Mouse (Mus musculus) megakaryocyte, embryonic 14.5 days (primary cell): Measurements from ENCODE around the gene Sema5a. TPM values are rescaled to one million over a fixed set of nuclear protein-coding genes. Genes with fewer than 3 reads are reported as not detected.

Experiments
- H3K27me3 ChIP-seq: replicated peaks from 2 replicates; pipeline ENCODE3; 2012; ENCODE audit warnings: inconsistent platforms
- H3K36me3 ChIP-seq: replicated peaks from 2 replicates; pipeline ENCODE3; 2012; ENCODE audit warnings: low read length, inconsistent platforms, mixed read lengths
- H3K4me1 ChIP-seq: 2 replicates; pipeline ENCODE4 v1.6.1; 2012; ENCODE audit warnings: inconsistent platforms
- H3K4me3 ChIP-seq: replicated peaks from 2 replicates; pipeline ENCODE3; 2012; ENCODE audit warnings: moderate library complexity, mild to moderate bottlenecking, inconsistent platforms
- H3K9me3 ChIP-seq: 2 replicates; pipeline ENCODE4 v1.6.1; 2012; ENCODE audit warnings: inconsistent platforms
- FLI1 ChIP-seq: IDR thresholded peaks from 2 replicates; pipeline ENCODE4 v1.6.1; 2012; ENCODE audit warnings: low read length, inconsistent platforms, mixed read lengths
- GATA1 ChIP-seq: IDR thresholded peaks from 3 replicates; pipeline ENCODE4 v1.6.1; 2012; ENCODE audit warnings: mixed read lengths, low read length, inconsistent platforms, borderline replicate concordance
- polyA plus RNA-seq: library from polyadenylated mRNA; stranded (reverse); fragments of >175 nt; gene quantifications from 2 replicates; pipeline ENCODE4 v1.2.3, GENCODE M21; 2012; ENCODE audit warnings: low replicate concordance; ENCODE audit not compliant: insufficient read depth

The Sema5a gene
- polyA plus RNA-seq, 1 experiment = not detected

DNA sequence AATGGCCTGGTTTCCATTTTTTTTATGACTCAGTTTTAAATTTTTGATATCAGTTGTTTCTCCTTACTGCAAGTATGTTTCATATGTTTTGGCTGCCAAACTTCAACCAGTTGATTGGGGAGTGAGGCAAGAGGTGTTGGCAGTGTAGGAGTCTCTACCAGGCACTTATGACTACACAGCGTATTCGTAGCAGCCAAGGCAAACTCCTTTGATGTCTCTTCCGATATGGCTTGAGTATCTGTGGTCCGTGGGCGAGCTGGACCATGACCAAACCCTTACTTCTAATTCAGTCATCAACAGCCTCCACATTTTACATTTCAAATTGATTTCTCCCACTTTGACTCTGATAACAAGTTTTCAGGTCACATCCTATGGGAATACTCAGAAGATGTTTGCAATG, 52.7 kb downstream of the Sema5a start:
- H3K9me3 ChIP-seq = peaks cover 5% of the 10 kb centered on the region; the same call in 1 of the 2 replicates
- TF ChIP-seq GATA1 (no peak), FLI1 (no peak)

GRCm38 (mm10) chr15:32298525-32298924, 53.9 kb downstream of the Sema5a start:
- Histone ChIP-seq H3K4me3 (no peak overlapping the region), H3K27me3 (no peaks in the 10 kb centered on the region), H3K4me1 (no peaks in the 10 kb centered on the region), H3K9me3 (peaks cover 9% of the 10 kb centered on the region; the same call in 1 of the 2 replicates), H3K36me3 (no peaks in the 10 kb centered on the region)
- TF ChIP-seq GATA1 = no peak
- TF ChIP-seq FLI1 = no peak

More for the DNA sequence above, 52.7 kb downstream of the Sema5a start:
- no peaks in the 10 kb centered on the region for H3K27me3 ChIP-seq
- no peak overlapping the region for H3K4me3 ChIP-seq
- no peaks in the 10 kb centered on the region for H3K36me3 ChIP-seq
- H3K4me1 ChIP-seq = no peaks in the 10 kb centered on the region

DNA sequence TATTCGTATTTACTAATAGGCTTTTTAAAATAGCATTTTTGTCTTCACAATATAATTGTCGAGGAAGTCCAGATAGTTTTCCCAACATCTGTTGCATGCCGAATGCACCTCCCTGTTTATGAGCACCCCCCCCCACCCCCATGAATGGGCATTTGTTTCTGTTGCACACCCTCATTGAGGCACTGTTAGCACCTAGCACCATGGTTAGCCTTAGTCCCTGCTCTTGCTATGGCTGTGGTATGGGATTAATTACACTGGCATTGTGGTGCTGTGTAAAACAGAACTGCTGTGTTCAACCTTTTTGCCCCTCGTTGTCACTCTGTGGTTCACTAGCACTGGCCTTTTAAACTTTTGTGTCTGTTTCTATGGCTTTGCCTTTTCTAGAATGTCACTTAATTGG, 56.4 kb downstream of the Sema5a start:
- Histone ChIP-seq H3K27me3 (no peaks in the 10 kb centered on the region), H3K36me3 (no peaks in the 10 kb centered on the region), H3K4me1 (no peaks in the 10 kb centered on the region), H3K4me3 (no peak overlapping the region), H3K9me3 (peaks cover 3% of the 10 kb centered on the region; the same call in 1 of the 2 replicates)
- TF ChIP-seq FLI1 (no peak), GATA1 (no peak)

DNA sequence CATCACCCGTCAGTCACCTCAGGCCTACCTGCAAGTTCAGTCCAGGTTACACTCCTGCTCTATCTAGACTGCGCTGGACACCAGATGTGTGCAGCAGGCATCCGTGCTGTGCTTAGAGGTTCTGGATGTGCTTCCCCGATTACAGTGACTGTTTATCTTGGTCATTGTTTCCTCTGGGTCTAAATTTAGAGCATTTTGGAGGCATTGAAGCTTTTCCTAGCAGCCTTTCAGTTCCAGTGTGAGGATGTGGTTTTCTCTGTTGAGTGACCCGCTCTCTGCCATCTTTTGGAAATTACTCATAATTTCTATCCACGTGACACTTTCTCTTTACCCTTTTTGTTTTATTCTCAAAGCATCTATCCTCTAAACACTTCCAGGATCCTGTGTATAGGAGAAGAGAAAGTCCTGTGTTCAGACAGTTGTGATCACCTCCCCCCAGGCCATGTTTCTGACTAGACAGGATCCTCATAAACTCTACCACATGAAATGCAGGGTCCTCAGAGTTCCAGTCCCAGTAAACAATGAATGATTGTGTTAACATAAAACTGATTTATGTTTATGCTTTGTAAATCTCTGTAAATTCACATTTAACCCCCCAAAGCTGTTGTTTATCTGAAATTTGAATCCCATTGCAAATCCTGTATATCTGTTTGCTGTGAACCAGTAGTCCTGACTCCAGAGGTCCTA, 62.1 kb downstream of the Sema5a start:
- H3K36me3 ChIP-seq = no peaks in the 10 kb centered on the region
- no peaks in the 10 kb centered on the region for H3K27me3 ChIP-seq
- TF ChIP-seq GATA1 (no peak), FLI1 (no peak)
- peaks cover 6% of the 10 kb centered on the region; the same call in 1 of the 2 replicates for H3K9me3 ChIP-seq
- H3K4me3 ChIP-seq = peak overlapping the region; percentile 57
- no peaks in the 10 kb centered on the region for H3K4me1 ChIP-seq

- no peak for TF ChIP-seq FLI1
- TF ChIP-seq GATA1 = no peak
- Histone ChIP-seq H3K27me3 (no peaks in the 10 kb centered on the region), H3K4me3 (no peak overlapping the region), H3K9me3 (peaks cover 3% of the 10 kb centered on the region; the same call in 1 of the 2 replicates), H3K4me1 (no peaks in the 10 kb centered on the region), H3K36me3 (no peaks in the 10 kb centered on the region)
Observed at GRCm38 (mm10) chr15:32310834-32311233, 66.2 kb downstream of the Sema5a start.

DNA sequence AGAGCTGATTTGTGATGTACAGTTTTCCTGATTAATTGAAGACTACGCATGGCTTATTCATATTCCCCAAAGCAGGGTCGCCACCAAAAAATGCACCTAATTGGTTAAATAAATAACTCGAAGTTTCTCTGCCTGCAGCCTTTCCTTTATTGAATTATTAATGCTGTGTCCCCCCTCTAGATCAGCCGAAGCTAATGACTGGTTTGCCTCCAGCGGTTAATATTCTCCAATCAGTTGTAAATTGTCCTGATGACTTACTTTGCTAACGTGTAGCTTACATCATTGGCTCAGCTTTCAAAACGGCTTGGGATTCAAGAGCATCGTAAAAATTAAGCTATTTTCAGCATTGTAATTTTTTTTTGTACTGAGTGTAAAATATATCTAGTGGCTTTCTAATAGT, 66.7 kb downstream of the Sema5a start:
- Histone ChIP-seq H3K4me1 (no peaks in the 10 kb centered on the region), H3K4me3 (no peak overlapping the region), H3K36me3 (no peaks in the 10 kb centered on the region), H3K9me3 (peaks cover 3% of the 10 kb centered on the region; the same call in 1 of the 2 replicates), H3K27me3 (no peaks in the 10 kb centered on the region)
- TF ChIP-seq FLI1 = no peak
- TF ChIP-seq GATA1 = no peak

DNA sequence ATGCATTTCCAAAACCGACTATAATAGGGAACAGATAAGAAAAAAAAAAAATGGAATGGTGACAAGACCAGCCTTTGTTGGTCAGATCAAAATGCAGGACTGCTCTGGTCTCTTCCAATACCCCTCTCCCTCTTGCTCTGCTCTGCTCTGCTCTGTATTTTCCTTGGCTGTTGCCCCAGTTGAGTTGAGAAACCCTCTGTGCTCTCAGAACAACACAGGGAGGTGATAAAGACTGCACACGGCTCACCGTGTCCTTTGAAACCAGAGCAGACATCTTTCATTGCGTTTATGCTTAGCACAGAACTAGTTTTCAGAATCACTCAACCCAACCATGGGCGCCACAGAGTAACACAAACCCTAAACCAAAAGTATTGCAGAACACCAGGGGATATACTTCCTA, 72.5 kb downstream of the Sema5a start:
- Histone ChIP-seq H3K36me3 (no peaks in the 10 kb centered on the region), H3K4me1 (no peaks in the 10 kb centered on the region), H3K27me3 (no peaks in the 10 kb centered on the region), H3K4me3 (no peak overlapping the region), H3K9me3 (peaks cover 19% of the 10 kb centered on the region)
- TF ChIP-seq FLI1 (no peak), GATA1 (no peak)

DNA sequence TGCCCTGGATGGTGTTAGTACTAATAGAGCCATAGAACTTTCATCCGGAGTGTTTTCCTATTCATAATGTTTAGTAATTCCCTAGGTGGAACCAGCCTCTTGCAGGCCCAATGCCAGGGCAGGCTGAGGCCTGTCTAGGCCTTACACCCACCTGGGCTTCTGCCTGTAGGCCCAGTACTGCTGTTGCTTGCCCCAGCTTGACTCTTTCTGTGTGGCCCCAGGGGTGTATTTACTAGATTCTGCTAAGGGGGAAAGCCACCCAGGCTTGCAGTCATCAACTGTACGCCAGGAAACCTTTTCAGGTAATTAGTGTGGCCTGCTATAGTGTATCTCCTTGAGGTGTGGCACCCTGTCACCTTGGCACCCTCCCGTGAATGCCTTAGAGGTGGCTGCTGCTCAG, 76.1 kb downstream of the Sema5a start:
- H3K36me3 ChIP-seq = no peaks in the 10 kb centered on the region
- no peaks in the 10 kb centered on the region for H3K4me1 ChIP-seq
- H3K4me3 ChIP-seq = no peak overlapping the region
- no peaks in the 10 kb centered on the region for H3K27me3 ChIP-seq
- TF ChIP-seq GATA1 = no peak
- TF ChIP-seq FLI1 = no peak
- H3K9me3 ChIP-seq = peaks cover 19% of the 10 kb centered on the region

- no peak for TF ChIP-seq FLI1
- Histone ChIP-seq H3K36me3 (no peaks in the 10 kb centered on the region), H3K4me1 (no peaks in the 10 kb centered on the region), H3K9me3 (peaks cover 19% of the 10 kb centered on the region), H3K27me3 (no peaks in the 10 kb centered on the region), H3K4me3 (no peak overlapping the region)
Observed at GRCm38 (mm10) chr15:32322455-32323220, 78.0 kb downstream of the Sema5a start.

DNA sequence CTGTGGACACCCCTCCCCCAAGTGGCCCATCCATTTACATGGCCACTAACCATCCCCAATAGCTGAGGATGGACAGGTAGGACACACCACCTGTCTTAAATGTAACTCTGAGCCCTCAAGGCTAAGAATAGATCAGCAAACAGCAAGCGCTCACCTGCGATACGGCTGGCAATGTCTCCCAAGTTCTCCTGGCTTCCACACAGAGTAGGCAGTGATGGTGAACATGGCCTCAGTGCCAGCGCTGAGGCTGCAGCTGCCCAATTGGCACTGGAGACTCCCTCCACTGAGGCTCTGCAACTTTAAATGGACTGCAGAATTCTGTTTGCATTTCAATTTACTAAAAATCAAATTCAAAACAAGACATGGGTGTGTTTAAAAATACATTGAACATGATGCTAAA, 78.6 kb downstream of the Sema5a start:
- TF ChIP-seq GATA1 (no peak), FLI1 (no peak)

More for the DNA sequence above, 78.6 kb downstream of the Sema5a start:
- H3K27me3 ChIP-seq = no peaks in the 10 kb centered on the region
- H3K4me1 ChIP-seq = no peaks in the 10 kb centered on the region
- peaks cover 19% of the 10 kb centered on the region for H3K9me3 ChIP-seq
- H3K4me3 ChIP-seq = no peak overlapping the region
- H3K36me3 ChIP-seq = no peaks in the 10 kb centered on the region
